Mouse (Mus musculus) ovary, postnatal 14 days (tissue): ENCODE results near the gene Apmap.

ENCODE experiments used
- DNase-seq: peaks from one replicate; pipeline ENCODE4 v3.0.0; 2022; ENCODE audit warnings: low spot score

Apmap gene

GRCm38 (mm10) chr2:150608087-150608799 lies at the start of gene Apmap:
TSS of gene Apmap (minus strand) at chr2:150608567.
- DNase-seq = peak; percentile 96

- DNase-seq = no peak
Measured at GRCm38 (mm10) chr2:150656975-150657768, 48.8 kb upstream of the Apmap start.

GRCm38 (mm10) chr2:150656112-150656511 lies 47.7 kb upstream of the Apmap start:
- no peak for DNase-seq

GRCm38 (mm10) chr2:150655290-150655689 lies 46.9 kb upstream of the Apmap start:
- no peak for DNase-seq

- no peak for DNase-seq
Measured at GRCm38 (mm10) chr2:150654814-150655213, 46.4 kb upstream of the Apmap start.

- no peak for DNase-seq
Measured at GRCm38 (mm10) chr2:150651366-150651765, 43.0 kb upstream of the Apmap start.

- DNase-seq = no peak
Measured at GRCm38 (mm10) chr2:150650511-150651074, 42.2 kb upstream of the Apmap start.

GRCm38 (mm10) chr2:150648300-150648895 lies 40.0 kb upstream of the Apmap start:
- DNase-seq = no peak

- DNase-seq = no peak
Measured at GRCm38 (mm10) chr2:150647681-150648299, 39.4 kb upstream of the Apmap start.

GRCm38 (mm10) chr2:150646411-150647121 lies 38.2 kb upstream of the Apmap start:
- no peak for DNase-seq

GRCm38 (mm10) chr2:150645225-150645624 lies 36.9 kb upstream of the Apmap start:
- DNase-seq = no peak

GRCm38 (mm10) chr2:150643726-150644415 lies 35.5 kb upstream of the Apmap start:
- no peak for DNase-seq

- no peak for DNase-seq
Measured at GRCm38 (mm10) chr2:150643166-150643565, 34.8 kb upstream of the Apmap start.

GRCm38 (mm10) chr2:150638370-150638733 lies 30.0 kb upstream of the Apmap start:
- no peak for DNase-seq

- DNase-seq = no peak
Measured at GRCm38 (mm10) chr2:150637702-150638369, 29.5 kb upstream of the Apmap start.

- no peak for DNase-seq
Measured at GRCm38 (mm10) chr2:150635877-150636446, 27.6 kb upstream of the Apmap start.

GRCm38 (mm10) chr2:150629255-150629654 lies 20.9 kb upstream of the Apmap start:
- DNase-seq = no peak

GRCm38 (mm10) chr2:150627140-150627539 lies 18.8 kb upstream of the Apmap start:
- no peak for DNase-seq

- DNase-seq = no peak
Measured at GRCm38 (mm10) chr2:150624926-150625325, 16.6 kb upstream of the Apmap start.

GRCm38 (mm10) chr2:150623957-150624356 lies 15.6 kb upstream of the Apmap start:
- DNase-seq = no peak
